Mouse (Mus musculus) lung, adult 2 months (tissue): ENCODE results near the gene Olfr1303.

ENCODE experiments used
- CTCF ChIP-seq: fragments of 200-500 bp; IDR thresholded peaks from 2 replicates; pipeline ENCODE4 v1.5.1; 2011; ENCODE audit warnings: mild to moderate bottlenecking, low read length, control low read depth; ENCODE audit not compliant: insufficient read depth
- POLR2A ChIP-seq: fragments of 200-500 bp; IDR thresholded peaks from 2 replicates; pipeline ENCODE4 v1.6.1; 2011; ENCODE audit warnings: low read depth, mild to moderate bottlenecking, control low read depth, low read length, borderline replicate concordance; ENCODE audit errors: extremely low read depth

DNA sequence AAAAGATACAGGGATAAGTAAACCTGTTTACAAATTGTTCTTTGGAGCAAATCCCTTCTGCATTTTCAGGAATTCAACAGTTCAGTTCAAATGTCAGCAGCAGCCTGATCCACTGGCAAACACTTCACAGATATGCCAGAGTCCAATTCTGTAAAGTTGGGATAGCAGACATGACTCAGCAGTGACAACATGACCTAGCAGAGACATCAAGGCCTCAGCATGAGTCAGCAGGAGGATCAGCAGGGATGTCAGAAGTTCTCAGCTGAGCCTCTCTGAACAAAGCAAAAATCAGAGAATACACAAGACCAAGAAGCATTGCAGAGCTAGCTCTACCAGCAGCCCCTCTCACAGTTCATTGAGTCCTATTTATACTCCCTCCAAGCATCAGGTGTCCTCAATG is 7.2 kb downstream of the Olfr1303 start:
- TF ChIP-seq CTCF (no peak), POLR2A (no peak)
